Mouse (Mus musculus) hindbrain, postnatal 0 days (tissue): ENCODE results near the gene Foxo3. TPM values are rescaled to one million over a fixed set of nuclear protein-coding genes. Genes with fewer than 3 reads are reported as not detected.

ENCODE experiments used
- ATAC-seq: fragments of 200-750 bp; cut with Nextera tagmentation; 2 replicates; pipeline ENCODE4 v1.8.0; 2017; ENCODE audit warnings: mild to moderate bottlenecking, moderate TSS enrichment, moderate library complexity
- DNase-seq: peaks from one replicate; pipeline ENCODE4 v3.0.0-alpha.2; 2015; ENCODE audit warnings: low spot score
- H3K27ac ChIP-seq: fragments of 300-500 bp; sonication (generic); 2 replicates; pipeline ENCODE4 v1.5.1; 2014; ENCODE audit warnings: mild to moderate bottlenecking
- H3K27me3 ChIP-seq: fragments of 300-500 bp; sonication (generic); 2 replicates; pipeline ENCODE4 v1.6.1; 2014; ENCODE audit warnings: low read length, mixed read lengths; ENCODE audit not compliant: insufficient read depth
- H3K36me3 ChIP-seq: fragments of 300-500 bp; sonication (generic); 2 replicates; pipeline ENCODE4 v1.6.1; 2014; ENCODE audit warnings: low read length, mixed read lengths; ENCODE audit not compliant: insufficient read depth
- H3K4me1 ChIP-seq: fragments of 300-500 bp; sonication (generic); 2 replicates; pipeline ENCODE4 v1.6.1; 2014; ENCODE audit warnings: antibody characterized with exemption, low read length, mixed read lengths; ENCODE audit not compliant: insufficient read depth
- H3K4me2 ChIP-seq: fragments of 300-500 bp; sonication (generic); 2 replicates; pipeline ENCODE4 v1.6.1; 2014; ENCODE audit warnings: low read depth, mild to moderate bottlenecking, low read length, moderate library complexity, mixed read lengths
- H3K4me3 ChIP-seq: fragments of 300-500 bp; sonication (generic); 2 replicates; pipeline ENCODE4 v1.5.1; 2014; ENCODE audit warnings: low read length
- H3K9ac ChIP-seq: fragments of 300-500 bp; sonication (generic); replicated peaks from 2 replicates; pipeline ENCODE4 v1.6.1; 2014; ENCODE audit warnings: mild to moderate bottlenecking, low read length, moderate library complexity, mixed read lengths
- H3K9me3 ChIP-seq: fragments of 300-500 bp; sonication (generic); 2 replicates; pipeline ENCODE4 v1.6.1; 2016; ENCODE audit warnings: low read length, mixed read lengths
- CTCF ChIP-seq: IDR thresholded peaks from 2 replicates; pipeline ENCODE4 v1.5.1; 2016; ENCODE audit warnings: antibody characterized with exemption, control low read depth, low read depth
- WGBS: fragments of 180-500 bp; shearing (Covaris S2); extraction: QIAGEN DNeasy Blood & Tissue Kit; methylation state at CpG from one replicate; pipeline ENCODE4 v1.1.7; 2014; 5-methylcytosine and 5-hydroxymethylcytosine counted together
- polyA plus RNA-seq: library from polyadenylated mRNA; unstranded; fragments of >200 nt; fragmentation: Nextera tagmentation; extraction: Ambion mirVana; gene quantifications from 2 replicates; pipeline ENCODE4 v1.2.1, GENCODE M21; 2015
- total RNA-seq: library from RNA; depleted of rRNA; stranded (reverse); fragments of >200 nt; gene quantifications from 2 replicates; pipeline ENCODE4 v1.2.3, GENCODE M21; 2014

Foxo3 gene
- total and polyA plus RNA-seq, 2 experiments from 2014 or later: 8.6 to 54.7 TPM

DNA sequence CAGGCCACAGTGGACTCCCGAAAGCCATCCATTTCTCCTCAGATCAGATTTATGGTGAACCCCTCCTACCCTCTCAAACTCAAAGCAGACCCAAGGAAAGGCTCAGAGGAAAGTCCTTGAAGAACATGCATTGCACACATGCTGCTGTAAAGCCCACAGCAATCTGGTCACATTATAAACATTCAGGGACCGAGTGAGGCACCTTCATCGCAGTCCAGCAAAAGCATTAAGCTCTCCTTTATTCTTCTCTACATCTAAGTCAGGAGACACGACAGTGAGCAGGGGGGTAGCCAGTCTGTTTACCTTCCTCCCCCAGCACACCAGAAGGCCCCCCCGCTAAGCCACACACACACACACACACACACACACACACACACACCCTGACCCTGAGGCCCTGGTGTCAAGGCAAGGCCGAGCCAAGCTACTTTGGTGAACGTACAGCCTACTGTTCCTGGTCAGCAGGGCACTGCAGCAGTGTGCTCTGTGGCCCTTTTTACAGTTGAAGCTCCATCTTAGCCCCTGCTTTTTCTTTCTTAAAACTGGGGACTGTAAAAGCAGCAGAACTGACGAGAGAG lies 24.7 kb downstream of the Foxo3 start:
- 0 out of 2 replicates have a peak overlapping the region, but pooled peaks have one; percentile 7 for H3K9ac ChIP-seq
- H3K36me3 ChIP-seq: no peaks in the 10 kb centered on the region
- no peaks in the 10 kb centered on the region for H3K9me3 ChIP-seq
- H3K27ac ChIP-seq: peak overlapping the region; percentile 79
- peaks cover 17% of the 10 kb centered on the region; the same call in 1 of the 2 replicates for H3K4me1 ChIP-seq
- no peak overlapping the region for H3K4me2 ChIP-seq
- TF ChIP-seq CTCF: no peak
- H3K4me3 ChIP-seq: no peak overlapping the region
- WGBS: 52% methylated on average over 8 of the region's 8 CpGs
- ATAC-seq: no peak
- DNase-seq: no peak
- H3K27me3 ChIP-seq: no peaks in the 10 kb centered on the region

DNA sequence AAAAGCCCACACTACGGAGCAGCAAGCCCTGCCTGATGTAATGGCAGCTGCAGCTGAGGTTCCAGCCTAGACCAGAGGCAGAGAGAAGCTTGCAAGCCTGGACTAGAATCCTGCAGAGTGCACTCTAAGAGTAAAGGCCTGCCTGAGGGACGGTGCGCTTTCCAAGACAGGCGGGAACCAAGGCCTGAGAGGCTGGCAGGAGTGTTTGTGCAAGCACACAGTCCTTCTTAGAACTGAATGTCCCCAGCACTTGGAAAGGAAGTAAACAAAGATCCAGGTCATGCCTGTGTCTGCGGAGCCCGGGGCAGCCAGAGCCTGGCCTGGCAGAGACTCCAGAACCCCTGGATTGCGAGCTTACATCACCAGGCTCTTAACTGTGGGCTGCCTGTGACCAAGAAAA lies 25.4 kb downstream of the Foxo3 start:
- no peaks in the 10 kb centered on the region for H3K27me3 ChIP-seq
- no peaks in the 10 kb centered on the region for H3K36me3 ChIP-seq
- peak; percentile 70 for DNase-seq
- WGBS: 39% methylated on average over 7 of the region's 7 CpGs
- H3K4me3 ChIP-seq: no peak overlapping the region
- H3K4me1 ChIP-seq: peaks cover 17% of the 10 kb centered on the region; the same call in 1 of the 2 replicates
- no peaks in the 10 kb centered on the region for H3K9me3 ChIP-seq
- TF ChIP-seq CTCF: no peak
- 0 out of 2 replicates have a peak overlapping the region, but pooled peaks have one; percentile 7 for H3K9ac ChIP-seq
- H3K4me2 ChIP-seq: no peak overlapping the region
- H3K27ac ChIP-seq: peak overlapping the region; percentile 79
- peak; percentile 86 for ATAC-seq

DNA sequence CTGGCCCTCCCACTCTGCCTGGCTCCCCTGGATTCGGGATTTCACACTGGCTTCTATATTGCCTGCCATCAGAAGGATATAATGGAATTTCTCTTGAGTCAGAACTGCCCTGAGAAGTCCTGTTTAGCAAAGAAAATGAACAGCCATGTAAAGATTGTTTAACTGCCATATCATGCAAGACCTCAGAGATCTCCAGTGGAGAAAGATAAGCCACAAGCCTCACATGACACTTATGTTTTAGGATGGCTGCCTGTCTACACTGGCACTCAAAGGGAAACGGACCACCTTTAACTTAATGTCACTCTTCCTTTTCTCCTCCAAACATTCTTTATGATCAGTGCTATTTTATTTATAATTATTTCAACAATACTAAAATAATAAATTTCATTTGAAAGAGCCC lies 26.6 kb downstream of the Foxo3 start:
- Histone ChIP-seq H3K27me3 (no peaks in the 10 kb centered on the region), H3K4me2 (no peak overlapping the region), H3K9me3 (no peaks in the 10 kb centered on the region), H3K4me3 (no peak overlapping the region), H3K27ac (no peak overlapping the region), H3K9ac (no peak overlapping the region), H3K4me1 (peaks cover 23% of the 10 kb centered on the region; the same call in 1 of the 2 replicates), H3K36me3 (no peaks in the 10 kb centered on the region)
- ATAC-seq: no peak
- 75% methylated on average over 2 of the region's 2 CpGs for WGBS
- TF ChIP-seq CTCF: no peak
- no peak for DNase-seq

DNA sequence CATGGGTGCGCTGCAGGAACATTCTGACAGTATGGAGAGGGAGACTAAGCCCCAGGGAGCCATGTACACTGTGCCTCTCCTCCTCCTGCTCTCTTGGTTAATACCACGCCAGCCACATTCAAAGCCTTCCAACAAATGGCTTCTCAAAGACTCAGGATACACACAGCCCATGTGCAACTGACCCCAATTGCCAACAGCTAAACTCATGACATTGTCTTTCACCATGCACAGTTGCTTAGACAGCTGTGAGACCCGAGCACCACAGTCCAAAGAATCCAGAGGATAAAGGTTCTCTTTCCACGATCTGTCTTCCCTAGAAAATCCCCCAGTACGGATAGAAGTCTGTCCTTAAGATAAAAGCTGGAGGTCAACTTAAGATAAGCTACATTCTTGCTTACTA lies 27.9 kb downstream of the Foxo3 start:
- H3K4me1 ChIP-seq: peaks cover 23% of the 10 kb centered on the region; the same call in 1 of the 2 replicates
- no peak overlapping the region for H3K4me2 ChIP-seq
- H3K9me3 ChIP-seq: no peaks in the 10 kb centered on the region
- no peak for TF ChIP-seq CTCF
- ATAC-seq (no peak), DNase-seq (no peak)
- H3K4me3 ChIP-seq: no peak overlapping the region
- no peaks in the 10 kb centered on the region for H3K27me3 ChIP-seq
- WGBS: 66% methylated on average over 5 of the region's 5 CpGs
- no peak overlapping the region for H3K9ac ChIP-seq
- H3K36me3 ChIP-seq: no peaks in the 10 kb centered on the region
- H3K27ac ChIP-seq: 0 out of 2 replicates have a peak overlapping the region, but pooled peaks have one; percentile 36

DNA sequence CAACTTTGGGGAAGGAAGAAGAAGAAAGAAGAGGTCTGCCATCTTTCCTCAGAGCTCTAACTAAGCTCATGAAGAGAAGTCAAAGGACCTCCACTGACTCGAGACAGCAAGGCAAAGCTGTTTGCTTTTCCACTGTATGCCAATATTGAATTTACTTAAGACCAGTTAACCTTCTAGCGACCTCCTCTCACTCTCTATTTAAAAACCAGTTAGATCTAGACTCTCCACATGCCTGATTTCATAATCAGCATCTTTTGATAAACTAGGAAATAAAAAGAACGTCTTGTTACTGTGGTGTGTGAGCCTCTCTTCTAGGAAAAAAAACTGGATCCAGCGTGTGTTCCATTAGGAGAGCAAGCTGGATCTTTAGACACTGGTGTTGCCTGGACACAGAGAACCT lies 28.4 kb downstream of the Foxo3 start:
- WGBS: 62% methylated on average over 4 of the region's 4 CpGs
- Histone ChIP-seq H3K9me3 (no peaks in the 10 kb centered on the region), H3K4me3 (no peak overlapping the region), H3K36me3 (no peaks in the 10 kb centered on the region), H3K4me1 (peaks cover 23% of the 10 kb centered on the region; the same call in 1 of the 2 replicates), H3K4me2 (no peak overlapping the region), H3K27ac (no peak overlapping the region), H3K9ac (no peak overlapping the region), H3K27me3 (no peaks in the 10 kb centered on the region)
- ATAC-seq (no peak), DNase-seq (no peak)
- no peak for TF ChIP-seq CTCF

DNA sequence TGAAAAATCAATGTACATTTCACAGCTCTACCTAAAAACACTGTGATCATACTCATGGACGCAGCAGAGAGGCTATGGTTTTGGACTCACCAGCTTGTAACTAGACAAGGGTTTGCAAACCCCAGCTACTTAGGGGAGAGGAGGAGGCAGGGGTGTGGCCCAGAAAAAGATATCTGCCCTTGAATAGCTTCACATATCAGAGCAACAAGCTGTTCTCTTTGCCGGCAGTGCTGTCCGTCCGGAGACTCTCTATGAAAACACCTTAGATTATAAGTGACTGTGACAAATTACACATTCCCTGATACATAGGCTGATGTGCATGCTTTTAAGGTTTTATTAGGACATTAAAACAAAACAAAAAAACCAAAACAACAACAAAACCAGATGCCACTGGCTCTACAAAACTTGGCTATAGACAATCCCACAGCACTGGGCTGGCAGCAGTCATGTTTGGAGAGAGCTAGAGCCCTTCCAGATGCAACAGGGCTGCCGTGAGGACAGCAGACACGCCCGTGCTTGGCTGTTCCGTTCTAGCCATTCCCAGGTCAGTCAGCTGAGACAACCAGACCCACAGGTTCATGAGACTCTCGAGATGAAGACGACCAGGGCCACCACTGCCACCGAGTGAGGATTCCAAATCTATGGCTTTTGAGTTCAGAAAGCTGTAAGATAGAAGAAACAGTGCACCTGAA lies 29.3 kb downstream of the Foxo3 start:
- Histone ChIP-seq H3K4me2 (no peak overlapping the region), H3K9me3 (no peaks in the 10 kb centered on the region), H3K9ac (no peak overlapping the region), H3K36me3 (no peaks in the 10 kb centered on the region), H3K4me1 (peaks cover 23% of the 10 kb centered on the region; the same call in 1 of the 2 replicates), H3K27ac (no peak overlapping the region), H3K27me3 (no peaks in the 10 kb centered on the region), H3K4me3 (no peak overlapping the region)
- WGBS: 76% methylated on average over 11 of the region's 11 CpGs
- no peak for TF ChIP-seq CTCF
- no peak for ATAC-seq
- no peak for DNase-seq

DNA sequence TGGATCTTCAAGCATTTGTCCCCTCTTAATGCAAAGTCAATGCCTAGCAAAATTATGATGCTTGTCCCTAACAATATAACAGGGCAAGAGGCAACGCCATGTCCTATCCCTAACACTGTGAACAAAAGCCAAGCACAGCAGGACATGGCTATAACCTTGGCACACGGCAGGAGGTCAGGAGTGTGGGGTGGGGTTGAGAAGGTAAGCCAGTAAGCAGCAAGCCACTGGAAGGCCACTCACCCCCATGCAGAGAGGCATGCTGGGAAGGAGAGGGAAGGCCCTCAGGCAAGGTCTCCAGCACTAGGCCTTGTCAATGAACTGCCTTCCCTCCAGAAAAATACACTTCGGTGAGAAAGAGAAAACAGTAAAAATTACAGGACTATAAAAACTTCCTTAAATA lies 30.1 kb downstream of the Foxo3 start:
- TF ChIP-seq CTCF: no peak
- H3K4me3 ChIP-seq: no peak overlapping the region
- H3K9me3 ChIP-seq: no peaks in the 10 kb centered on the region
- no peak overlapping the region for H3K9ac ChIP-seq
- DNase-seq (no peak), ATAC-seq (no peak)
- no peaks in the 10 kb centered on the region for H3K27me3 ChIP-seq
- H3K36me3 ChIP-seq: no peaks in the 10 kb centered on the region
- H3K4me2 ChIP-seq: no peak overlapping the region
- no peak overlapping the region for H3K27ac ChIP-seq
- H3K4me1 ChIP-seq: peaks cover 22% of the 10 kb centered on the region
- 70% methylated on average over 3 of the region's 3 CpGs for WGBS
